Mouse (Mus musculus): Measurements from ENCODE around the gene Fam118a.
"Not testable (repeated sequence)": the region's sequence is repeated elsewhere in the genome, so short reads cannot be mapped to it uniquely, and the experiment has no call there.

Fam118a gene

GRCm38 (mm10) chr15:85012662-85013054 lies 16.1 kb upstream of the Fam118a start:
- no peak for DNase-seq (ENCODE audit: low read depth, low spot score)

- no peak for DNase-seq (ENCODE audit: low read depth, low spot score)
Observed at GRCm38 (mm10) chr15:85015771-85016170, 13.0 kb upstream of the Fam118a start.

GRCm38 (mm10) chr15:85016951-85017664 lies 11.6 kb upstream of the Fam118a start, which contains the start of gene Upk3a:
Gene Upk3a (plus strand): TSS chr15:85017141.
- DNase-seq (ENCODE audit: low read depth, low spot score), result no peak

GRCm38 (mm10) chr15:85022211-85022610 lies 6.5 kb upstream of the Fam118a start:
- no peak for DNase-seq (ENCODE audit: low read depth, low spot score)

- DNase-seq (ENCODE audit: low read depth, low spot score), result no peak
Observed at GRCm38 (mm10) chr15:85026197-85026596, 2.6 kb upstream of the Fam118a start.

GRCm38 (mm10) chr15:85027740-85028139 lies 1.0 kb upstream of the Fam118a start:
- no peak for DNase-seq (ENCODE audit: low read depth, low spot score)

GRCm38 (mm10) chr15:85030643-85031042 lies 1.9 kb downstream of the Fam118a start:
- not testable (repeated sequence) for DNase-seq (ENCODE audit: low read depth, low spot score)

- no peak for DNase-seq (ENCODE audit: low read depth, low spot score)
Observed at GRCm38 (mm10) chr15:85031866-85032265, 3.1 kb downstream of the Fam118a start.

GRCm38 (mm10) chr15:85033916-85034315 lies 5.2 kb downstream of the Fam118a start:
- not testable (repeated sequence) for DNase-seq (ENCODE audit: low read depth, low spot score)

GRCm38 (mm10) chr15:85036566-85037342 lies 8.0 kb downstream of the Fam118a start:
- DNase-seq (ENCODE audit: low read depth, low spot score), result peak; percentile 99

GRCm38 (mm10) chr15:85037343-85037690 lies 8.6 kb downstream of the Fam118a start:
- DNase-seq (ENCODE audit: low read depth, low spot score), result peak; percentile 4

GRCm38 (mm10) chr15:85041546-85042225 lies 12.9 kb downstream of the Fam118a start:
- DNase-seq (ENCODE audit: low read depth, low spot score), result no peak

- peak; percentile 71 for DNase-seq (ENCODE audit: low read depth, low spot score)
Observed at GRCm38 (mm10) chr15:85042361-85042954, 13.7 kb downstream of the Fam118a start.

GRCm38 (mm10) chr15:85043116-85043515 lies 14.4 kb downstream of the Fam118a start:
- no peak for DNase-seq (ENCODE audit: low read depth, low spot score)

GRCm38 (mm10) chr15:85043761-85044160 lies 15.0 kb downstream of the Fam118a start:
- DNase-seq (ENCODE audit: low read depth, low spot score), result no peak

- no peak for DNase-seq (ENCODE audit: low read depth, low spot score)
Observed at GRCm38 (mm10) chr15:85046230-85046950, 17.6 kb downstream of the Fam118a start.

GRCm38 (mm10) chr15:85047865-85048264 lies 19.1 kb downstream of the Fam118a start:
- DNase-seq (ENCODE audit: low read depth, low spot score), result no peak

- no peak for DNase-seq (ENCODE audit: low read depth, low spot score)
Observed at GRCm38 (mm10) chr15:85049758-85050157, 21.0 kb downstream of the Fam118a start.

GRCm38 (mm10) chr15:85054098-85054497 lies 25.4 kb downstream of the Fam118a start:
- no peak for DNase-seq (ENCODE audit: low read depth, low spot score)

- no peak for DNase-seq (ENCODE audit: low read depth, low spot score)
Observed at GRCm38 (mm10) chr15:85055186-85055585, 26.4 kb downstream of the Fam118a start.

GRCm38 (mm10) chr15:85063421-85063820 lies 34.7 kb downstream of the Fam118a start:
- no peak for DNase-seq (ENCODE audit: low read depth, low spot score)
